Mouse (Mus musculus): Measurements from ENCODE around the gene Sun2.

DNA sequence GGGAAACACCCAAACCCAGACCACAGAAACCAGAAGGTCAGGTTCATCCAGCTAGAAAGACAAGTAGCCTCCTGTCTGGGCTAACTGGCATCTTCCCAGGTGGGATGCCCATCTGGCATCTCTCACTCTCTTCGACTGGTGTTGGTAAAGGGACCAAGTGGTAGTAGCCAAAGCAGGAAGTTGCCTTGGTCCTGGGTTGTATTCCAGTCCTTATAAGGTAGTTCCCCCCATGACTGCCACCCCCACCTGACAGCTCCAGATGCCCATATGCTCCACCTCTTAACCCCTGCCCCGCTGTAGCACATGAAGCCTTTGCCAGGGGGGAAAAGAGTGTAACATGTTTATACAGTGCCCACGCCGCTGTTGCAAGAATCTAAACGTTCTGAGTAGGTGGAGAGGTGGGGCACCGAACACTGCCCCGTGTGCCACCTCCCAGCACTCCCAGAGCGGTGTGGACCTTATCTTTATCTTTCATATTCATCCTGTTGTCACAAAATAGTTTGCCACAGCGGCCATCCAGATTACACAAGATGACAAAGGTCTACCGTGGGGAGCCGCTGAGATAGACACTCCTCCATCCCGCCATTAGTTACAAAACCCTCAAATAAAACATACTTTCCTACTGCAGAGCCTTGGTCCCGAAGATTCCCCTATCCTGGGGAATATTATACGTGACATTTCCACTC is 1.0 kb downstream of the Sun2 start:
- TF ChIP-seq CTCF (conservative IDR thresholded peaks at IDR 0.05; ENCODE audit: low read length) (no peak), POU5F1 (IDR thresholded peaks at IDR 0.05; ENCODE audit: borderline replicate concordance, low read length) (no peak), NANOG (IDR thresholded peaks at IDR 0.05; ENCODE audit: borderline replicate concordance, low read length) (no peak)
